Mouse (Mus musculus): ENCODE measurements around the gene Gphn.

DNA sequence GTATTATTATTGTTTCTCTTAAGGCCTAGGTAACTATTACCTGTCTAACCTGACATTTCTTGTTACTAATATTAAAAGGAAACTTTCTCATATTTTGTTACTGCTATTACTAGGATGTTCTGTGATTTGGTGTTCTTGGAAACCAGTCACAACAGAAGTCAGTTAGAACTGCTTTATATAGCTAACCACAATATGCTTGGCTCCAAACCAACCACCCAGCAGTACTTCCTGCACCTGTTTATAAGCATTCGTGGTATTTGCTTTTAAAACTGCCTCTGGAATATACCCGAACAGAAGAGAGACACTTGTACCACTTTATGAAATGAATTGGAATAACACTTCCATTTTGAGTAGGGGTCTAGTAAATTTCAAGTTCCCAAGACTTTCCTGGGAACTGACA lies 130.3 kb downstream of the Gphn start:
- TF ChIP-seq CTCF (IDR thresholded peaks at IDR 0.05; ENCODE audit: control insufficient read depth, insufficient read depth, insufficient read length) (no peak), MAX (IDR thresholded peaks at IDR 0.05) (no peak), FOSL1 (IDR thresholded peaks at IDR 0.05; ENCODE audit: insufficient read depth, low read length, poor library complexity, severe bottlenecking) (no peak), CEBPB (IDR thresholded peaks at IDR 0.05; ENCODE audit: low read depth) (no peak), MYOD1 (IDR thresholded peaks at IDR 0.05; ENCODE audit: control insufficient read depth, insufficient read length, low read depth) (no peak), MYOG (IDR thresholded peaks at IDR 0.05; ENCODE audit: control insufficient read depth, extremely low read depth, insufficient read length) (no peak), USF1 (IDR thresholded peaks at IDR 0.05; ENCODE audit: low read depth) (no peak)
